Mouse (Mus musculus): ENCODE results near the gene Ddost.
A peak's percentile ranks its signal among the peaks of the same experiment; 100 is the strongest.

Gene Ddost

DNA sequence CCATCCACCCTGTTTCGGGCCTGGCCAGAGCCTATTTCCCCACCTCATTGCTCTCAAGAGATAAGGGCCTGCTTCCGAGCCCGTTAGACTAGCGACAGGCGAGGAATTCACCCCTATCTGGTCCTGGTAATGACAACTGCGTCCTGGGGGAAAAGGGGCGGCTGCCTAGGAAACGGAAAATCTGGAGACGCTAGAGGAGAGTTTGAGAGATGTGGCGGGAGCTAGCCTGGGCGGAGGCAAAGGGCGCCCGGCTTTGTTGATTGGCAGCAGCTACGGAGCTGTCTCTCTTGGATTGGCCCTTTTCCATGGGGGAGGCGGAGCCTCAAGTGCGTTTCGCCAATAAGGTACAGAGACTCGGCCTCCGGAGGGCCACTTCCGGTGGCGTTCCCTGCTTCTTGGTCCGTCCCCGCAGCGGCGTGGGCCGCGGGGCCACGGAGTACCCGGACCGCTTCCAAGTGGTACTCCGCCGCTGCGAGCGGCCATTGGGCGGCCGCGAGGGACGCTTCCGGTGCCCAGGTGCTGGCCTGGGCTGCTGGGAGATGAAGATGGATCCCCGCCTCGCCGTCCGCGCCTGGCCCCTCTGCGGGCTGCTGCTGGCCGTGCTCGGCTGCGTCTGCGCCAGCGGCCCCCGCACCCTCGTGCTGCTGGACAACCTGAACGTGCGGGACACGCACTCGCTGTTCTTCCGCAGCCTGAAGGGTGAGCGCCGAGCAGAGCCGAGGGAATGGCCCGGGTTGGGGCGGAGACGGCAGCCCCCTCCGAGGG, at the start of gene Ddost:
Gene Ddost (plus strand): TSS at position 391 of the 765 bp plus-strand sequence.
- peak; percentile 97 for DNase-seq (ENCODE audit: low spot score)

GRCm38 (mm10) chr4:138257116-138257687, 47.3 kb upstream of the Ddost start:
- DNase-seq (ENCODE audit: low spot score): no peak

- no peak for DNase-seq (ENCODE audit: low spot score)
Observed at GRCm38 (mm10) chr4:138258663-138259062, 45.9 kb upstream of the Ddost start.

DNA sequence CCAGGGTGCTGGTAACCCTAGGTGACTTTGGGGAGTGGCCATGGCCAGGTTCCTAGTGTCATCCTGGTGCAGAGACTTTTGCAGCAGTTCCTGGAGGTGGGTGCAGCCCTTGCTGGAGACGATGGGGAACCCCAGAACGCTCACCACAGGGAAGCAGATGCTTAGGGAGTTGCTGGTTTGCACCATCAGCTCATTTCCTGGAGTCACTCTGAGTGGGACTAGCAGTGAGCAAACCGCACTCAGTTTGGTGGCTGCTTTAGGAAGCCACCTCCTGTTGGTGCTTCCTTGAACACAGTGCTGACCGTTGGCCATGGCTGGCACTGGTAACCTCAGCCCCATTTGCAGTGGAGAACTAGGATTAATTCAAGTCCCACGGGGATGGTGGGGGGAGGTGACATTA, 45.0 kb upstream of the Ddost start:
- DNase-seq (ENCODE audit: low spot score): no peak

- peak; percentile 83 for DNase-seq (ENCODE audit: low spot score)
Observed at GRCm38 (mm10) chr4:138261843-138262681, 42.5 kb upstream of the Ddost start.

GRCm38 (mm10) chr4:138267869-138268268, 36.7 kb upstream of the Ddost start:
- no peak for DNase-seq (ENCODE audit: low spot score)

- no peak for DNase-seq (ENCODE audit: low spot score)
Observed at GRCm38 (mm10) chr4:138272011-138272997, 32.2 kb upstream of the Ddost start.

GRCm38 (mm10) chr4:138278346-138278745, 26.2 kb upstream of the Ddost start:
- no peak for DNase-seq (ENCODE audit: low spot score)

GRCm38 (mm10) chr4:138282834-138283233, 21.7 kb upstream of the Ddost start:
- peak; percentile 57 for DNase-seq (ENCODE audit: low spot score)

- no peak for DNase-seq (ENCODE audit: low spot score)
Observed at GRCm38 (mm10) chr4:138286411-138286810, 18.1 kb upstream of the Ddost start.

DNA sequence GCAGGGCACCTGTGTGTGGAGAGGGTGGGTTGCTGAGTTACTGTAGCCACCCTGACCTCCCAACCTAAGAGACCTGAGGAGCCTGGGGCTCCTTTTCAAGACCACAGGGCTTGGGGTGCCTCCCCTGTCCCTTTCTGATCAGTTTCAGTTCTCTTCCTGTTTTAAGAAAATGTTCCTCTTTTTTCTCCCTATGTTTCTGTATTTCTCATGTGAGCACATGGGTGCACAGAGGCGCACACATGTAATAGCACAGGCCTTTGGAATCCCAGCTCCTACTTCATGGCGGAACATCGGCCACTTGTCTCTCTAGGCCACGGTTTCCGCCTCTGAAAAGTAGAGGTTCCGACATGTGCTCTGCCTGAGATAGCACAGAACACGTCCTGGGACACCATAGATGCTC, 15.8 kb upstream of the Ddost start:
- DNase-seq (ENCODE audit: low spot score): no peak

- DNase-seq (ENCODE audit: low spot score): no peak
Observed at GRCm38 (mm10) chr4:138292028-138292427, 12.5 kb upstream of the Ddost start.

DNA sequence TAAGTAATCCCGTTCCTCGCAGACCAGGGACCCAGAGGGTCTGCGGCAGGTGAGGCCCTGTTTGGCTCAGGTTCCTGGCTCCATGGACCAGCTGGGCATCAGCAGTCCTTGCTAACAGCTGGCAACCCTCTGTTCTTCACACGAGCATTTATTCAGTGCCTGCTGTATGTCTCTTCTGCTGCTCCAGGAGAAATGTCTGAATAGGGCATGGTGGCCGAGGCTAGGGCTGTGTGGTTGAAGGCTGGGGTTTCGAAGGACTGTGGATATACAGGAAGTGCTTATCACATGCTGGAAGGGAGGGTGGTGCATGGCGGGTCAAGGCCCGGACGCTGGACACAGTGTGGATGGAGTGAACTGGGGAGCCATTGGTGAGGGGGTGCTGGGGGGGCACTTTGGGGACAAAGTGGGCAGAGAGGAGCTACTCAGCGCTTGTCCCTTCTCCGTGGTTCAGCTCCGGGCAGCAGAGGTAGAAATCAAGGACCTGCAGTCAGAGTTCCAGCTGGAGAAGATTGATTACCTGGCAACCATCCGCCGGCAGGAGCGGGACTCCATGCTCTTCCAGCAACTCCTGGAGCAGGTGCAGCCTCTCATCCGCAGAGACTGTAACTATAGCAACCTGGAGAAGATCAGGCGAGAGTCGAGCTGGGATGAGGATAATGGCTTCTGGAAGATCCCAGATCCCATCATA, 11.1 kb upstream of the Ddost start:
- DNase-seq (ENCODE audit: low spot score): no peak

DNA sequence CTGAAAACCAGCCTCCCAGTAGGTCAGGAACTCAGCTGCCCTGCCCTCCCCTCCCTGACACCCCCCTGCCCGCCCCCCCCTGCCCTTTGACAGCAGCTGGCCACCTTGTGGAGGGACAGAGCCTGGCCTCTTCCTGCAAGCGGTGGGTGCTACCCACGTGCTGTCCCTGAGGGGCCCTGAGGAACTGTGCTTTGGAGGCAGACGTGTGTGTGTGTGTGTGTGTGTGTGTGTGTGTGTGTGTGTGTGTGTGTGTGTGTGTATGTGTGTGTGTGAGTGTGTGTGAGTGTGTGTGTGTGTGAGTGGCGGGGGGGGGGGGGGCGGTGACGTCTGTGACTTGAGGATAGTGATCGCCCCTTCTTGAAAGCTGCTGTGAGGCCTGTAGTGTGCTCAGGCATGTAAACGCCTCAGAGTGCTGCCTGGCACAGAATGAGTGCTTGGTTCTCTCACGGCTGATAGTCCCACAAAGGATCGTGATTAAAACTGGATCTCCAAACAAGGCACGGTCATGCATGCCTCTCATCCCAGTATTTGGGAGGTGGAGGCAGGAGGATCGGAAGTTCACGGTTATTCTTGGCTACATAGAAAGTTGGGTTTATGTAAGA, 10.5 kb upstream of the Ddost start:
- no peak for DNase-seq (ENCODE audit: low spot score)

GRCm38 (mm10) chr4:138301271-138301780, 3.2 kb upstream of the Ddost start:
- DNase-seq (ENCODE audit: low spot score): no peak

GRCm38 (mm10) chr4:138303011-138303410, 1.5 kb upstream of the Ddost start:
- no peak for DNase-seq (ENCODE audit: low spot score)

GRCm38 (mm10) chr4:138303742-138304141, 788 bp upstream of the Ddost start:
- no peak for DNase-seq (ENCODE audit: low spot score)

DNA sequence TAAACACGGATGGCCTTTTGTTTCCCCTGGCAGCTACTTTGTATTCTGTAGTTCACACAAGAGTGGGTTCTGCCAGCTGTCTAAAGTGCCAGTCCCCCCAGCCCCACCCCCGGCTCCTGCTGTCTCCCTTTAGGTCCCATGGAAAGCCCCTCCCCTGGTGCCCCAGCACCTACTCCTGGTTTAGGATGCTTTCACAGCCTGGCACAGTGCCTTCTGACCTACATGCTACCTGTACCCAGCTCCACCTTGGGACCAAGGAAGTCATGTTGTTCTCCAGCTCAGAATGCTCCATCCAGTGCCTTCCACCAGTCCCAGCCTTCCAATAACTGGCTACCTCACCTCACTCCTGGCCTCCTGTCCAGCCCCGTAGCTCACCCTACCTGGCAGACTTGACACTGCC, 2.5 kb downstream of the Ddost start:
- no peak for DNase-seq (ENCODE audit: low spot score)

DNA sequence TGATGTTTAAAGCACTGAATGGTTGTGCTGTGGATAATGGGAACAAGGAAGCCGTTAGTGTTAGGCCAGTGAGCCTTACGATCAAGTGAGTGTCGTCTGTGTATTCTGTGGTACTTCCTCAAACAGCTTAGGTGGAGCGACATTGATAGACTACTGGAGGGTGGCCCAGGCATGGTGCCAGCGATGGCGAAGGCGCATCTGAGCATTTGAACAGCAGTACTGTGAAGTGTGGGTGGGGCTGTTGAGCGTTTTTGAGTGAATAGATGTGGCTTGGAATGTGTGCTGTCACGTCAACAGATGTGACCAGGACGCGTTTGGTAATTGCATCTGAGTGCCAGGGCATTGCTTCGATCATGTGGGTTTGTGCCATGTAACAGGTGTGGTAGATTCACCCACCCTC, 3.2 kb downstream of the Ddost start:
- DNase-seq (ENCODE audit: low spot score): no peak

DNA sequence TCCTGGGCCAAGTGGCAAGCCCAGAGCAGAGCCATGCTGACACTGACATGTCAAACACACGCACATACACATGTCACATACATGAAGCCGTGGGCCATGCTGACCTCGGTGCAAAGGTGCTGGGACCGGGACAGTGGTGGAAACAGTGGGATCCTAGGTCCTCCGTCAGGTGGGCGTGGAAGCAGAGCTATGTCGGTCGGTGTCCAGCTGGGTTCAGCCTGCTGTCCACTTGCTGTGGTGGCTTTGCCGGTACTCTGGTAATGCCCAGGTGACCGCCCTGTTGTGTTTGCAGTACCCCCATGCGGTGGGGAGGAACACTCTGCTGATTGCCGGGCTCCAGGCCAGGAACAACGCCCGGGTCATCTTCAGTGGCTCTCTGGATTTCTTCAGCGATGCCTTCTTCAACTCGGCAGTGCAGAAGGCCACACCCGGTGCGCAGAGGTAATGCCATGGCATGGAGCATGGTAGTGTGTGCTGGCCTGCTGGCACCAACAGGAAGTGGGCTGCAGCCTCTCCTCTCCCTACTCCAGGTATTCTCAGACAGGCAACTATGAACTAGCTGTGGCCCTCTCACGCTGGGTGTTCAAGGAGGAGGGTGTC, 5.9 kb downstream of the Ddost start:
- DNase-seq (ENCODE audit: low spot score): no peak

Measured in left cerebral cortex, adult 11 months (tissue).